Mouse (Mus musculus): Measurements from ENCODE around the gene Slc16a3. TPM values are rescaled to one million over a fixed set of nuclear protein-coding genes. Genes with fewer than 3 reads are reported as not detected.

The Slc16a3 gene
- polyA plus RNA-seq, 1 experiment from 2014 or later = 58.1 TPM

DNA sequence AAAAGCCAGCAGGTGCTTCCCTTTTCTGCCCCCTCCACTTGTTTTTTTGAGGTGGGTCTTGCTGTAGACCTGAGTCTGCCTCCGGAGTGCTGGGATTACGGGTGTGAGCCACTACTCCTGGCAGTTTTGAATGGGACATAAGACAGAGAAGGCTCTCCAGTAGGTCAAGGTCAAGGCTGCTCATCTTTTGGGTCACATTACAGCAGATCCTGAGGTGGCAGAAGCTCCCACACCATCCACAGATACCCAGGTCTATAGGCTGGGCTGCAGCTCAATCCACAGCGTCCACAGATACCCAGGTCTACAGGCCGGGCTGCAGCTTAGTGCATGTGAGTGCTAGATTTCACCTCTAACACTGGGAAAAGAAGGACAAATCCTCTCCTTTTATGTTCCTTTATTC lies 34.5 kb upstream of the Slc16a3 start:
- no peak for ATAC-seq (ENCODE audit: insufficient number of reproducible peaks, low FRiP score, low TSS enrichment, low read depth)
- H3K36me3 ChIP-seq (ENCODE audit: control insufficient read depth, insufficient read depth, low read length) = peaks cover 3% of the 10 kb centered on the region; the same call in 1 of the 2 replicates

DNA sequence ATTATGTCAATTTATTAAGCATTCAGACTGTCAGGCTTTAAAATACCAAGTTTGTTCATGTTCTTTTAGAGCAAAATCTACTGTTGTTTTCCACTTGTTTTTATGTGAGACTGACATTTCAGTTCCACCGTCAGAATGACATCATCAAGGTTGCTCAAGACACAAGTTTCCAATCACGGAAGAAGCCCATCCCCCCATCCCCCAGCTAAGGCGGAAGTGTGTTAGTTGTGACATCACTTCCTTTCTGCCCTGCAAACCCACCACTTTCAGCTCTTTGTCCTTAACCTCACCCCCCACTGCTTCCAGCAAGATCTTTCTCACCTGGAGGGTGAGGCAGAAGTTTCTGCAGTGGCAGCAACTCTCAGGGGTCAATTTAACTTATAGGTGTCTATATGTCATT lies 31.8 kb upstream of the Slc16a3 start:
- H3K9me3 ChIP-seq (ENCODE audit: control insufficient read depth, low read length) = no peaks in the 10 kb centered on the region
- ATAC-seq (ENCODE audit: insufficient number of reproducible peaks, low FRiP score, low TSS enrichment, low read depth) = no peak
- no peaks in the 10 kb centered on the region for H3K27me3 ChIP-seq (ENCODE audit: control insufficient read depth, insufficient read depth, low read length)
- H3K4me3 ChIP-seq (ENCODE audit: low read depth, low read length) = no peak overlapping the region
- WGBS = 72% methylated on average over 3 of the region's 3 CpGs
- no peaks in the 10 kb centered on the region for H3K4me1 ChIP-seq (ENCODE audit: control insufficient read depth, insufficient read depth, low read length)
- no peak overlapping the region for H3K9ac ChIP-seq (ENCODE audit: low read length)
- H3K36me3 ChIP-seq (ENCODE audit: control insufficient read depth, insufficient read depth, low read length) = peaks cover 10% of the 10 kb centered on the region; the same call in 1 of the 2 replicates
- H3K27ac ChIP-seq (replicated peaks; ENCODE audit: low read depth, low read length) = no peak overlapping the region
- DNase-seq (ENCODE audit: low spot score) = no peak
- H3K4me2 ChIP-seq (ENCODE audit: low read depth, severe bottlenecking) = no peak overlapping the region

More for the DNA sequence above, 34.5 kb upstream of the Slc16a3 start:
- no peak overlapping the region for H3K9ac ChIP-seq (ENCODE audit: low read length)
- H3K4me1 ChIP-seq (ENCODE audit: control insufficient read depth, insufficient read depth, low read length) = no peaks in the 10 kb centered on the region
- 95% methylated on average over 4 of the region's 4 CpGs for WGBS
- no peak for DNase-seq (ENCODE audit: low spot score)
- H3K4me2 ChIP-seq (ENCODE audit: low read depth, severe bottlenecking) = no peak overlapping the region
- no peaks in the 10 kb centered on the region for H3K9me3 ChIP-seq (ENCODE audit: control insufficient read depth, low read length)
- H3K4me3 ChIP-seq (ENCODE audit: low read depth, low read length) = no peak overlapping the region
- no peaks in the 10 kb centered on the region for H3K27me3 ChIP-seq (ENCODE audit: control insufficient read depth, insufficient read depth, low read length)
- no peak overlapping the region for H3K27ac ChIP-seq (replicated peaks; ENCODE audit: low read depth, low read length)

- Histone ChIP-seq H3K27me3 (ENCODE audit: control insufficient read depth, insufficient read depth, low read length) (no peaks in the 10 kb centered on the region), H3K36me3 (ENCODE audit: control insufficient read depth, insufficient read depth, low read length) (peaks cover 10% of the 10 kb centered on the region; the same call in 1 of the 2 replicates), H3K9ac (ENCODE audit: low read length) (no peak overlapping the region), H3K4me3 (ENCODE audit: low read depth, low read length) (no peak overlapping the region), H3K27ac (replicated peaks; ENCODE audit: low read depth, low read length) (no peak overlapping the region), H3K9me3 (ENCODE audit: control insufficient read depth, low read length) (no peaks in the 10 kb centered on the region), H3K4me2 (ENCODE audit: low read depth, severe bottlenecking) (no peak overlapping the region), H3K4me1 (ENCODE audit: control insufficient read depth, insufficient read depth, low read length) (no peaks in the 10 kb centered on the region)
- DNase-seq (ENCODE audit: low spot score) (no peak), ATAC-seq (ENCODE audit: insufficient number of reproducible peaks, low FRiP score, low TSS enrichment, low read depth) (no peak)
- 94% methylated on average over 5 of the region's 5 CpGs for WGBS
These were observed 30.5 kb upstream of the Slc16a3 start for GRCm38 (mm10) chr11:120917756-120918155.

DNA sequence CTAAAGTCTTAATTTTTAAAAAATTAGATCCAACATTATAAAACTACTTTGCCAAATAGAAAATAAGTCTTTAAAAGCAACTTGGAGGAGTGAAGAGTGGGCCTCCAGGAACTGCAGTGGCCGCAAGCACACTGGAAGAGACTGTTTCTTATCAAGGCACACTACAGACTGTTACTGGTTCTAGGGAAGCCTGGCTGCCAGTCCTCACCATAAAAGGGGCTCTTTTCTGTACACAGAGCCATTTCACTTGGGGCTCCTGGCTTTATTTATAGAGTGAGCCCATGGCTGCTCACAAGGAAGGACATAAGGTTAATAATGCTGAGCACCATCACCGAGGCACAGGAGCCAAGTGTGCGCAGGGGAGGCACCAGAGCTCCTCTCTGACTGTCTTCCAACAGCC lies 25.8 kb upstream of the Slc16a3 start:
- H3K4me2 ChIP-seq (ENCODE audit: low read depth, severe bottlenecking) = no peak overlapping the region
- no peak overlapping the region for H3K9ac ChIP-seq (ENCODE audit: low read length)
- no peaks in the 10 kb centered on the region for H3K4me1 ChIP-seq (ENCODE audit: control insufficient read depth, insufficient read depth, low read length)
- H3K27me3 ChIP-seq (ENCODE audit: control insufficient read depth, insufficient read depth, low read length) = no peaks in the 10 kb centered on the region
- H3K4me3 ChIP-seq (ENCODE audit: low read depth, low read length) = no peak overlapping the region
- no peak overlapping the region for H3K27ac ChIP-seq (replicated peaks; ENCODE audit: low read depth, low read length)
- ATAC-seq (ENCODE audit: insufficient number of reproducible peaks, low FRiP score, low TSS enrichment, low read depth) (no peak), DNase-seq (ENCODE audit: low spot score) (no peak)
- H3K9me3 ChIP-seq (ENCODE audit: control insufficient read depth, low read length) = no peaks in the 10 kb centered on the region
- peaks cover 11% of the 10 kb centered on the region; the same call in 1 of the 2 replicates for H3K36me3 ChIP-seq (ENCODE audit: control insufficient read depth, insufficient read depth, low read length)
- WGBS = 88% methylated on average over 3 of the region's 3 CpGs

DNA sequence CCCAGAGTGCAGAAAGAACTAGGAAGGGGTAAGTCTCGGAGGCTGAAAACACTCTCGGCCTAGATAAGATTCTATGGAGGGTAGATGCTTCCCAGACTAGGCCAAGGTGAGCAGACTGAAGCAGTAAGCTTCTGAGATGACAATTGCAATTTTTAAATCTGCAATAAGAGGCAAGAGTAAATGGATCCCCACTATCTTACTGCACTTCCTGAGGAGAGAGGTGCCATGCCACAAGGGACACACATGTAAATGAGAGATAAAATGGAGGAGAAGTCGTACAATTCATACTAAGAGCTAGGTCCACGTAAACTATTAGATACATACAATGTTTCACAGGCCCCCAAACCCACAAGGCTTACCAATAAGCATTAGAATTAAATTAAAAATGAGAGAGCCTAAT lies 19.8 kb upstream of the Slc16a3 start:
- Histone ChIP-seq H3K27me3 (ENCODE audit: control insufficient read depth, insufficient read depth, low read length) (no peaks in the 10 kb centered on the region), H3K9ac (ENCODE audit: low read length) (no peak overlapping the region), H3K36me3 (ENCODE audit: control insufficient read depth, insufficient read depth, low read length) (peaks cover 2% of the 10 kb centered on the region; the same call in 1 of the 2 replicates), H3K4me3 (ENCODE audit: low read depth, low read length) (no peak overlapping the region), H3K27ac (replicated peaks; ENCODE audit: low read depth, low read length) (no peak overlapping the region), H3K4me1 (ENCODE audit: control insufficient read depth, insufficient read depth, low read length) (0 out of 2 replicates have a peak, but pooled peaks cover 3% of the 10 kb centered on the region), H3K9me3 (ENCODE audit: control insufficient read depth, low read length) (no peaks in the 10 kb centered on the region), H3K4me2 (ENCODE audit: low read depth, severe bottlenecking) (no peak overlapping the region)
- DNase-seq (ENCODE audit: low spot score) (no peak), ATAC-seq (ENCODE audit: insufficient number of reproducible peaks, low FRiP score, low TSS enrichment, low read depth) (no peak)
- 91% methylated on average over 4 of the region's 4 CpGs for WGBS

GRCm38 (mm10) chr11:120931479-120931878 lies 16.8 kb upstream of the Slc16a3 start:
- WGBS = 93% methylated on average over 4 of the region's 4 CpGs
- Histone ChIP-seq H3K4me1 (ENCODE audit: control insufficient read depth, insufficient read depth, low read length) (0 out of 2 replicates have a peak, but pooled peaks cover 3% of the 10 kb centered on the region), H3K4me3 (ENCODE audit: low read depth, low read length) (no peak overlapping the region), H3K9me3 (ENCODE audit: control insufficient read depth, low read length) (no peaks in the 10 kb centered on the region), H3K27ac (replicated peaks; ENCODE audit: low read depth, low read length) (no peak overlapping the region), H3K4me2 (ENCODE audit: low read depth, severe bottlenecking) (no peak overlapping the region), H3K36me3 (ENCODE audit: control insufficient read depth, insufficient read depth, low read length) (no peaks in the 10 kb centered on the region), H3K27me3 (ENCODE audit: control insufficient read depth, insufficient read depth, low read length) (no peaks in the 10 kb centered on the region), H3K9ac (ENCODE audit: low read length) (no peak overlapping the region)
- DNase-seq (ENCODE audit: low spot score) (no peak), ATAC-seq (ENCODE audit: insufficient number of reproducible peaks, low FRiP score, low TSS enrichment, low read depth) (no peak)

DNA sequence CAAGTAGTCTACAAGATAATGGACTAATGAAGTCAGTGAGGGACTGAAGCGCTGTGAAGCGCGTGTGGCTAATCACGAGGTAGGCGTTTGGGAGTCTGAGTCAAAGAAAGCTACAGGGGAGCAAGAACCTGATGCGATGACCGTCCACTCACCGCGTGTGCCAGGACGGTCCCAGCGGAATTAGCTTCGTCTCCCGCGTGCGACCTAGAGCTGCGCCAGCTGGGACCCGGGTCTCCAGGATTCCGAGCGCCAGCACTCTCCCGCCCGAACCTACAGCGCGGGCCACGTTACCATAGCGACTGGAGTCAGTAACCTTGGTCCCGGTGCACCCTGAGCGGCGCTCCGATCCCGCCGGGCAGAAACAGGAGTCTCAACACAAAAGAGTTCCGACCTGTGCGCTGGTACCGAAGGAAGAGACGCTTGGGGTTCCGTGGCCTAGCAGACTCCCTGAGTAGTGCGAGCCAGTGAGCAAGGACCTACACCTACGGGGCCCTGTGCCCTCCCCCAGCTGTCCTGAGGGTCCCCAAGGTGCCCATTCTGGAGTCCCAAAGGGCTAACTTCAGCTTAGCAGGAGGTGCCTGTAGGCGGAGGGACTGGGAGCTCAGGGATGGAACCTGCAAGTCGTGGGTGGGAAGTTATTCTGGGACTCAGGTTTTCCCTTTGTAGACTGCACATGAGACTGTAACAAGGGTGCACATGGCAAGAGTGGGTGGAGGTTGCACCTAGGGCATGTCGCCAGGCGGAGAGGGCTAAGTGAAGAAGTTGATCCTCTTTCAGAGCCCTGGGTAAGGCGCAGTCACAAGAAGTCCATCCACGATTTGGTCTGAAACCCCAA lies 15.5 kb upstream of the Slc16a3 start, which contains the start of gene Ccdc57:
Gene Ccdc57, minus strand, starts transcription at position 309 of the 835 bp plus-strand sequence.
- WGBS = 11% methylated on average over 44 of the region's 44 CpGs
- H3K27ac ChIP-seq (replicated peaks; ENCODE audit: low read depth, low read length) = no peak within 1 kb of the TSS
- peak within 1 kb of the TSS; percentile 87 for H3K9ac ChIP-seq (ENCODE audit: low read length)
- H3K9me3 ChIP-seq (ENCODE audit: control insufficient read depth, low read length) = no peaks in the 10 kb centered on the region
- H3K36me3 ChIP-seq (ENCODE audit: control insufficient read depth, insufficient read depth, low read length) = no peaks in the 10 kb centered on the region
- no peaks in the 10 kb centered on the region for H3K27me3 ChIP-seq (ENCODE audit: control insufficient read depth, insufficient read depth, low read length)
- peak within 1 kb of the TSS; percentile 69 for H3K4me3 ChIP-seq (ENCODE audit: low read depth, low read length)
- H3K4me1 ChIP-seq (ENCODE audit: control insufficient read depth, insufficient read depth, low read length) = 0 out of 2 replicates have a peak, but pooled peaks cover 3% of the 10 kb centered on the region
- peak within 1 kb of the TSS; percentile 72 for H3K4me2 ChIP-seq (ENCODE audit: low read depth, severe bottlenecking)
- ATAC-seq (ENCODE audit: insufficient number of reproducible peaks, low FRiP score, low TSS enrichment, low read depth) (peak; percentile 83; the same call in 1 of the 2 replicates), DNase-seq (ENCODE audit: low spot score) (peak; percentile 97)

DNA sequence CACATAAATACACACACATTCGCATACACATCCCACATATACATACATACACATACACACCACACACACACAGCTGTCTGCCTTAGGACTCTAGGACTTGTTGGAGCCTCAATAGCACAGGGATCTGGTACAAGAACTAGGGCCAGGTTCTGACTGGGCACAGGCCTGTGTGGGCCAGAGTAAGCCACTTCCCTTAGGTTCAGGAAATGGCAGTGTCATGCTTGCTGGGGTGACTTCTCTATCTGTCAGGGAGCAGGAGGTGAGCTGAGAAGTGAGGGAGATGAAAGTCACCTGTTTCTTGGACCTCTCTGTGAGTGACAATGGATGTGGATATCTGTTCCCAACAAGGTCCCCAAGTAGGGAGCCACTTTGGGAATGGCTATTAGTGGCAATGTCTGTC lies 10.3 kb upstream of the Slc16a3 start:
- H3K36me3 ChIP-seq (ENCODE audit: control insufficient read depth, insufficient read depth, low read length) = no peaks in the 10 kb centered on the region
- no peak overlapping the region for H3K4me2 ChIP-seq (ENCODE audit: low read depth, severe bottlenecking)
- H3K27ac ChIP-seq (replicated peaks; ENCODE audit: low read depth, low read length) = no peak overlapping the region
- H3K9me3 ChIP-seq (ENCODE audit: control insufficient read depth, low read length) = no peaks in the 10 kb centered on the region
- H3K27me3 ChIP-seq (ENCODE audit: control insufficient read depth, insufficient read depth, low read length) = no peaks in the 10 kb centered on the region
- H3K9ac ChIP-seq (ENCODE audit: low read length) = no peak overlapping the region
- no peak for ATAC-seq (ENCODE audit: insufficient number of reproducible peaks, low FRiP score, low TSS enrichment, low read depth)
- DNase-seq (ENCODE audit: low spot score) = no peak
- WGBS = 95% methylated on average over 1 of the region's 1 CpGs
- H3K4me3 ChIP-seq (ENCODE audit: low read depth, low read length) = no peak overlapping the region
- H3K4me1 ChIP-seq (ENCODE audit: control insufficient read depth, insufficient read depth, low read length) = 0 out of 2 replicates have a peak, but pooled peaks cover under 1% of the 10 kb centered on the region
